Mouse (Mus musculus) bone marrow macrophage, adult 2 months (primary cell): ENCODE data around the gene Spata2l.

Source experiments
- CTCF ChIP-seq: IDR thresholded peaks from 2 replicates; pipeline ENCODE4 v1.5.1; 2012; ENCODE audit warnings: low read depth, mild to moderate bottlenecking, low read length, moderate library complexity
- POLR2A ChIP-seq: IDR thresholded peaks from 2 replicates; pipeline ENCODE4 v1.6.1; 2012; ENCODE audit warnings: mild to moderate bottlenecking, low read depth, low read length, borderline replicate concordance

DNA sequence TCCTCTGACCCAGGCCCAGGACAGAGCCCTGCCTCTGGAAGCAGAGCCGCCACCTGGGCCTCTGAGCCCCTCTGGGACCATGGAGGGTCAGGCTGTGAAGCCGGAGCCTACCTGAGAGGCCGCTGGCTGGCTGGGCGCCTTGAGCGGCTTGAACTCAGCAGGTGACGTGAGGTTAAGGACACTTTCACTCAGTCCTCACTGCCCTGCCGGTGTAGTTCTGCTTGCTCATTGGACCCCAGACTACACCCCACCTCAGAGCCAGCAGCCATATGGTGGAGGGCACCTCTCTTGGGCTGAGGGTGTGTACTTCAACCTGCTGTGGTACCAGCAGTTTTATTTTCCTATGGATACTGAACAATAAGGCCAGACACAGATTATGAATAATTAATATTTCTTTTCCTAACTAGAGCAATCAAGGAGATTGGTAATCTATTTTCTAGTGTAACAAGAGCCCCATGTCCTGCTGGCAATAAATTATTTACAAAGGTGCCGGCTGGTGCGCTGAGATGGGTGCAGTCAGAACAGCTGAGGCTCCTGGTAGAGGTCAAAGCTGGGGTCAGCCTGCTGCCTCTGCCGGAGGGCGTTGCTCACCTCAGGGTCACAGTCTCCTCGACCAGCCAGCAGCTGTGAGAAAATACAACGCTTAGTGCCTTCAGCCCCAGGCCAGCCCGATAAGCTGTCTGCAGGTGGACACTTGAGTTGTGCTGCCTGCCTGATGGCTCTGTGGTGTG lies 32.1 kb upstream of the Spata2l start:
- no peak for TF ChIP-seq CTCF
- no peak for TF ChIP-seq POLR2A
